Mouse (Mus musculus) embryo, embryonic 10.5 days (tissue): ENCODE data around the gene Mfge8.

ENCODE experiments used
- DNase-seq: peaks from one replicate; pipeline ENCODE4 v3.0.0-alpha.2; 2015; ENCODE audit warnings: low spot score

The Mfge8 gene

GRCm38 (mm10) chr7:79129883-79130282 lies 19.0 kb downstream of the Mfge8 start:
- peak; percentile 60 for DNase-seq

DNA sequence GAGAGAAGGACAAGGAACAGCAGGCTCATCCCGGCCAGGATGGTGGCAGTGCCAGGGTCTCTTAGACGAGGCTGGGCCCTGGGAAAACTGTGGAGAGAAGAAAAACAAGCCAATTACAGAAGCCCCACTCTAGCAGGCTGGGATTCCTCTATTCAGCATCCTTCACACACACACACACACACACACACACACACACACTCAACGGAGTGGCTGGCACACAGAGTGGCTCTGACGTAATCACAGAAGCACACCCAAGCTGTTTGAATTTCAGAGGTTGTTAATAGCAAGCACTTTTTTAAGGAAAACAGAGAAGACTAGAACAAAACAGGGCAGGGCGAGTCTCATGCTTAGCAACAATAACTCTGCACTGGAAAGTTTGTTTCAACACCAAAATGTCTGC lies 25.4 kb downstream of the Mfge8 start:
- DNase-seq = no peak

- no peak for DNase-seq
Observed at GRCm38 (mm10) chr7:79113848-79114247, 35.0 kb downstream of the Mfge8 start.

DNA sequence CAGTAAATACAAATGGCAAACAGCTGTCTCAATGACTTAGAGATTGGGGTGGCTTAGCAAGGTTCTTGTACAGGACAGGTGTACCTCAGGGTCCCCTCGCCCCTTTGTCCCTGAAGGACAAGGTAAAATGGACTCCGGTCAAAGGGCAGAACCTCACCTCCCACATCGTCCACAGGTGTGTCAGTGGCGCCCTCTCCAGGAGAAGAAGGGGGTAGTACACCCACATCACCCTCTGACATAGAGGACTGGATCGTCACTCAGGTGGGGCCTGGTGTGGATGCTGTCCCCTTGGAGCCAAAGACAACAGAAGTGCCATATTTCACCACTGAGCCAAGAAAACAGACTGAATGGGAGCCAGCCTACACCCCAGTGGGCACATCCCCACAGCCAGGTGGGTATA lies 52.4 kb downstream of the Mfge8 start:
- no peak for DNase-seq

DNA sequence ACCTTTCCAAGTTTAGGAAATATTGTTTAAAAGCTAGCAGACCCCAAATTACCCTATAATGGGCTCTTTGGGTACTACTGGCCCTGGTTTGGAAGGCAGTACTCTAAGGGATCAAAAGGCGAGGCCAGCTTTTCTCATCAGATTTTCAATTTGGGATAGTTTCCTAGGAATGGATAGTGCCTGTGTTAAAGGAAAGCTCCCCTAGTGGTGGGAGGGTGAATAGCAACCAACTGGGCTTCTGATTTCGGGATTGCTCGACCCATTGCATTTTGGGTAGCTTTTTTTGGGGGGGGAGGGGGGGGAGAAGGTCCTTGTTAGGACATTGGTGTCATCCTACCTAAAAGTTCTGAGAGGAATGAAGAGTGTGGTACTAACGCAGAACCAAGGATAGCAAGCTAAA lies 59.7 kb downstream of the Mfge8 start:
- peak; percentile 5 for DNase-seq
